7 mouse cellular contexts compared by ENCODE assay signal in the genomic region with DNA sequence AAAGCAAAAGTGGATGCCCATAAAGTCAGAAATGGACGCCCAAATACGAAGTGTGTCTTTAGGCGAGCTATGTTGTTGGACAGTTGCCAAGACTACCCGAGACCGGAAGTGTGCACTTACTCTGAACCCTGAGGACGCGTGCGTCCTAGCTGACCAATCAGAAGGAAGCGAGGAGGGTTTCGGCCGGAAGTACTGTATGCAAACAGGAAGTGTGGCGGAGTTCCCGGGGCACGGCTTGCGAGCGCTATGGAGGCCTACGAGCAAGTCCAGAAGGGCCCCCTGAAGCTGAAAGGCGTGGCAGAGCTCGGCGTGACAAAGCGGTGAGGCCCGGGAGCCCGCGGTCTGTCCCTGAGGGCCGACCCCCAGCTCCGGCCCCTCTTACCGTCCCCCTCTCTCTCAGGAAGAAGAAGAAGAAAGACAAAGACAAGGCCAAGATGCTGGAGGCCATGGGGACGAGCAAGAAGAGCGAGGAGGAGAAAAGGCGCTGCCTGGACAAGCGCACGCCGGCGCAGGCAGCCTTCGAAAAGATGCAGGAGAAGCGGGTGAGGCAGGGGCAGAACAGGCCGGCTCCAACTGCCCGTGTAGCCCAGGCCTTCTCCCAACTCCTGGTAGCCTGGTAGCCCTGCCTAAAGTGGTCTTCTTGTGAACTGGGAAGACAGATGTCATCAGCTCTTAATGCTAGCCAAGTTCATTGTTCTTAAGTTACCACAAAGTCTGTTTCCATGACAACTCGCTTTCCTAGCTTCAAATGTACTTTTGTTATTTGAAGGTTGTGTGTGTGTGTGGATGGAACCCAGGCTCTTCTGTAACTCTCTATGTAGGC. TPM values are rescaled to one million over a fixed set of nuclear protein-coding genes. Genes with fewer than 3 reads are reported as not detected.
DNase-seq lines count a peak whose midpoint lies in the region; ATAC-seq lines count a peak whose summit lies in the region.

Gene Fam32a, plus strand, starts transcription at position 190 of the 823 bp plus-strand sequence.

- H3K27ac ChIP-seq in embryonic facial prominence, embryonic 11.5 days (replicated peaks; ENCODE audit: low read depth, low read length): peak within 1 kb of the TSS; percentile 65
- H3K27ac ChIP-seq in limb, embryonic 10.5 days: peak within 1 kb of the TSS; percentile 91
- peak within 1 kb of the TSS; percentile 68 for H3K27ac ChIP-seq in midbrain, embryonic 13.5 days

- 15% methylated on average over 39 of the region's 39 CpGs for WGBS in embryonic facial prominence, embryonic 11.5 days
- WGBS in limb, embryonic 10.5 days: 18% methylated on average over 39 of the region's 39 CpGs
- 19% methylated on average over 39 of the region's 39 CpGs for WGBS in midbrain, embryonic 13.5 days

- H3K36me3 ChIP-seq in embryonic facial prominence, embryonic 11.5 days (replicated peaks; ENCODE audit: control insufficient read depth, insufficient read depth, low read depth, low read length): peaks cover 7% of the 10 kb centered on the region
- H3K36me3 ChIP-seq in limb, embryonic 10.5 days: peaks cover 37% of the 10 kb centered on the region
- H3K36me3 ChIP-seq in midbrain, embryonic 13.5 days: peaks cover 34% of the 10 kb centered on the region

- H3K27me3 ChIP-seq in embryonic facial prominence, embryonic 11.5 days (ENCODE audit: control insufficient read depth, insufficient read depth, low read length): no peaks in the 10 kb centered on the region
- no peaks in the 10 kb centered on the region for H3K27me3 ChIP-seq in limb, embryonic 10.5 days (ENCODE audit: low read depth, poor library complexity, severe bottlenecking)
- H3K27me3 ChIP-seq in midbrain, embryonic 13.5 days: peaks cover 18% of the 10 kb centered on the region

- H3K9me3 ChIP-seq in embryonic facial prominence, embryonic 11.5 days (replicated peaks; ENCODE audit: control insufficient read depth, low read length): no peaks in the 10 kb centered on the region
- no peaks in the 10 kb centered on the region for H3K9me3 ChIP-seq in limb, embryonic 10.5 days (replicated peaks)
- no peaks in the 10 kb centered on the region for H3K9me3 ChIP-seq in midbrain, embryonic 13.5 days

- H3K4me1 ChIP-seq in embryonic facial prominence, embryonic 11.5 days (ENCODE audit: control insufficient read depth, insufficient read depth, low read length): no peaks in the 10 kb centered on the region
- H3K4me1 ChIP-seq in limb, embryonic 10.5 days: peaks cover 11% of the 10 kb centered on the region
- H3K4me1 ChIP-seq in midbrain, embryonic 13.5 days (replicated peaks): peaks cover 17% of the 10 kb centered on the region

- peak within 1 kb of the TSS; percentile 84 for H3K9ac ChIP-seq in embryonic facial prominence, embryonic 11.5 days (replicated peaks; ENCODE audit: low read length)
- peak within 1 kb of the TSS; percentile 81 for H3K9ac ChIP-seq in midbrain, embryonic 13.5 days (replicated peaks)

- H3K4me2 ChIP-seq in embryonic facial prominence, embryonic 11.5 days (ENCODE audit: low read depth, low read length): peak within 1 kb of the TSS; percentile 80
- H3K4me2 ChIP-seq in midbrain, embryonic 13.5 days (replicated peaks): peak within 1 kb of the TSS; percentile 87

- peak within 1 kb of the TSS; percentile 89 for H3K4me3 ChIP-seq in embryonic facial prominence, embryonic 11.5 days (ENCODE audit: low read depth, low read length)
- peak within 1 kb of the TSS; percentile 73 for H3K4me3 ChIP-seq in limb, embryonic 10.5 days
- peak within 1 kb of the TSS; percentile 96 for H3K4me3 ChIP-seq in midbrain, embryonic 13.5 days (replicated peaks)

- DNase-seq in adrenal gland, postnatal 14 days: peak; percentile 93
- peak; percentile 99 for DNase-seq in embryonic facial prominence, embryonic 11.5 days (ENCODE audit: low spot score)
- DNase-seq in kidney, adult 11 months: peak; percentile 89
- peak; percentile 94 for DNase-seq in limb, embryonic 10.5 days (ENCODE audit: low spot score)
- DNase-seq in spleen, adult 12 weeks (ENCODE audit: low spot score): peak; percentile 86

- peak; percentile 97 for ATAC-seq in embryonic facial prominence, embryonic 11.5 days (replicated peaks; ENCODE audit: insufficient number of reproducible peaks, low FRiP score, low TSS enrichment, low read depth)
- ATAC-seq in granulocyte monocyte progenitor cell, adult 5-6 weeks (replicated peaks; ENCODE audit: poor library complexity, severe bottlenecking): peak; percentile 87
- ATAC-seq in midbrain, embryonic 13.5 days: peak; percentile 98

RNA-seq across cellular contexts. Expression of gene Fam32a, which starts in this region (rescaled TPM):
- 51.9 and 60.3 TPM in 2 replicates for total RNA-seq in adrenal gland, postnatal 14 days (2021)
- polyA plus RNA-seq in embryonic facial prominence, embryonic 11.5 days (2014; fragmentation: Nextera tagmentation; extraction: Ambion mirVana): 74.2 and 77.0 TPM in 2 replicates
- total RNA-seq in granulocyte monocyte progenitor cell, adult 5-6 weeks (2014; fragmentation: Nextera tagmentation): 47.5 and 52.6 TPM in 2 replicates
- total RNA-seq in granulocyte monocyte progenitor cell, adult 5-6 weeks (2017): 42.1 and 42.9 TPM in 2 replicates
- 69.3 and 70.4 TPM in 2 replicates for polyA plus RNA-seq in limb, embryonic 10.5 days (2016; fragmentation: Nextera tagmentation; extraction: Ambion mirVana)
- polyA plus RNA-seq in midbrain, embryonic 13.5 days (2015; fragmentation: Nextera tagmentation; extraction: Ambion mirVana): 116 and 121 TPM in 2 replicates

Comparison
In these comparisons a context has a peak if more than half of its experiments do, and no peak if none do; other contexts are left out.
1. Peak in every context shown above with its lines: DNase-seq, ATAC-seq, H3K4me3 ChIP-seq and H3K27ac ChIP-seq.